Mouse (Mus musculus): ENCODE measurements around the gene Lins1. TPM values are rescaled to one million over a fixed set of nuclear protein-coding genes. Genes with fewer than 3 reads are reported as not detected.

Lins1 gene
- polyA plus RNA-seq, 1 experiment from 2014 or later: 3.8 TPM

Other genes starting within 250 kb of the Lins1 start
- gene Asb7, start 293 bp upstream of the Lins1 start, polyA plus RNA-seq (2015; fragmentation: Nextera tagmentation; extraction: Ambion mirVana): 3.4 and 5.0 TPM in 2 replicates
- gene Cers3, start 53.6 kb downstream of the Lins1 start, polyA plus RNA-seq (2015; fragmentation: Nextera tagmentation; extraction: Ambion mirVana): 0.09 and 0.16 TPM in 2 replicates
- 0.20 and 0.33 TPM in 2 replicates for gene Adamts17, start 149.8 kb downstream of the Lins1 start, polyA plus RNA-seq (2015; fragmentation: Nextera tagmentation; extraction: Ambion mirVana)

Data from liver, embryonic 13.5 days (tissue).